Mouse (Mus musculus) MEL (cell line): ENCODE measurements around the gene B4galt1. TPM values are rescaled to one million over a fixed set of nuclear protein-coding genes. Genes with fewer than 3 reads are reported as not detected.
A peak's percentile ranks its signal among the peaks of the same experiment; 100 is the strongest.

Source experiments
- DNase-seq: peaks from one replicate; pipeline ENCODE4 v3.0.0; 2011; ENCODE audit warnings: low read depth, low spot score
- H3K27ac ChIP-seq: 2 replicates; pipeline ENCODE4 v1.5.1; 2012; ENCODE audit warnings: low read depth, mild to moderate bottlenecking, control low read depth, low read length, moderate library complexity; ENCODE audit not compliant: control insufficient read depth
- H3K27me3 ChIP-seq, 2 experiments: fragments of 150-350 bp in 1 of 2; sonication (generic) in 1 of 2; 2 replicates each; pipeline ENCODE4 v1.6.1; 2012; ENCODE audit warnings: low read length in 2 of 2, mild to moderate bottlenecking in 2 of 2, improper control_type of control experiment in 1 of 2, moderate library complexity in 1 of 2; ENCODE audit not compliant: insufficient read depth in 2 of 2, control insufficient read depth in 1 of 2
- H3K36me3 ChIP-seq, 2 experiments: 2 replicates each; pipeline ENCODE4 v1.6.1; 2012 to 2014; ENCODE audit warnings: low read length in 2 of 2, improper control_type of control experiment in 1 of 2, inconsistent platforms in 1 of 2, mild to moderate bottlenecking in 1 of 2; ENCODE audit not compliant: insufficient read depth in 2 of 2, control insufficient read depth in 1 of 2
- H3K4me1 ChIP-seq, 2 experiments: fragments of 150-350 bp in 1 of 2; sonication (generic) in 1 of 2; 2 replicates each; pipeline ENCODE4 v1.6.1; 2012; ENCODE audit warnings: low read length in 2 of 2, improper control_type of control experiment in 1 of 2, mild to moderate bottlenecking in 1 of 2; ENCODE audit not compliant: insufficient read depth in 2 of 2, control insufficient read depth in 1 of 2
- H3K4me3 ChIP-seq, 2 experiments: fragments of 150-350 bp in 1 of 2; sonication (generic) in 1 of 2; 2 replicates each; pipeline ENCODE4 v1.5.1; 2012; ENCODE audit warnings: low read depth in 2 of 2, low read length in 2 of 2, mild to moderate bottlenecking in 2 of 2, moderate library complexity in 2 of 2, control low read depth in 1 of 2, improper control_type of control experiment in 1 of 2; ENCODE audit not compliant: control insufficient read depth in 1 of 2, insufficient read depth in 1 of 2
- H3K79me2 ChIP-seq: 2 replicates; pipeline ENCODE4 v1.6.1; 2012; ENCODE audit warnings: mild to moderate bottlenecking, low read length, moderate library complexity; ENCODE audit not compliant: control insufficient read depth, poor library complexity, insufficient read depth
- H3K9ac ChIP-seq: 2 replicates; pipeline ENCODE4 v1.6.1; 2012; ENCODE audit warnings: low read depth, mild to moderate bottlenecking, control low read depth, low read length, moderate library complexity; ENCODE audit not compliant: control insufficient read depth, poor library complexity, severe bottlenecking
- H3K9me3 ChIP-seq: fragments of 150-350 bp; sonication (generic); replicated peaks from 2 replicates; pipeline ENCODE4 v1.6.1; 2012; ENCODE audit warnings: mild to moderate bottlenecking, low read length, improper control_type of control experiment, moderate library complexity; ENCODE audit not compliant: insufficient read depth
- BHLHE40 ChIP-seq: IDR thresholded peaks from 2 replicates; pipeline ENCODE4 v1.6.1; 2012; ENCODE audit warnings: low read depth, mild to moderate bottlenecking, inconsistent platforms, low read length, improper control_type of control experiment, borderline replicate concordance
- CHD2 ChIP-seq: IDR thresholded peaks from 2 replicates; pipeline ENCODE4 v1.6.1; 2011; ENCODE audit warnings: low read length, improper control_type of control experiment
- CTCF ChIP-seq, 3 experiments: IDR thresholded peaks in 2 of 3; conservative IDR thresholded peaks in 1 of 3; 2 replicates each; pipeline ENCODE4 v1.5.1; 2011 to 2012; ENCODE audit warnings: low read length in 3 of 3, low read depth in 2 of 3, mild to moderate bottlenecking in 2 of 3, improper control_type of control experiment in 1 of 3, inconsistent platforms in 1 of 3, mixed read lengths in 1 of 3, moderate library complexity in 1 of 3; ENCODE audit not compliant: control insufficient read depth in 1 of 3, insufficient read depth in 1 of 3, poor library complexity in 1 of 3, severe bottlenecking in 1 of 3
- E2F4 ChIP-seq: IDR thresholded peaks from 2 replicates; pipeline ENCODE4 v1.6.1; 2011; ENCODE audit warnings: low read depth, low read length, improper control_type of control experiment, borderline replicate concordance
- EP300 ChIP-seq, 2 experiments: IDR thresholded peaks; 2 replicates each; pipeline ENCODE4 v1.6.1; 2011; ENCODE audit warnings: improper control_type of control experiment in 2 of 2, low read length in 2 of 2, low read depth in 1 of 2, mild to moderate bottlenecking in 1 of 2
- ETS1 ChIP-seq: IDR thresholded peaks from 2 replicates; pipeline ENCODE4 v1.6.1; 2012; ENCODE audit warnings: low read depth, mild to moderate bottlenecking, inconsistent platforms, low read length, improper control_type of control experiment, moderate library complexity
- JUND ChIP-seq: IDR thresholded peaks from 2 replicates; pipeline ENCODE4 v1.6.1; 2011; ENCODE audit warnings: low read depth, mild to moderate bottlenecking, improper control_type of control experiment, low read length
- KAT2A ChIP-seq: conservative IDR thresholded peaks from 2 replicates; pipeline ENCODE4 v1.6.1; 2012; ENCODE audit warnings: low read depth, low read length, improper control_type of control experiment, inconsistent platforms
- MAFK ChIP-seq: IDR thresholded peaks from 2 replicates; pipeline ENCODE4 v1.6.1; 2011; ENCODE audit warnings: low read depth, mild to moderate bottlenecking, low read length, improper control_type of control experiment, borderline replicate concordance
- MAX ChIP-seq: IDR thresholded peaks from 2 replicates; pipeline ENCODE4 v1.6.1; 2011; ENCODE audit warnings: low read length, improper control_type of control experiment
- MEF2A ChIP-seq: IDR thresholded peaks from 2 replicates; pipeline ENCODE4 v1.6.1; 2014; ENCODE audit warnings: low read depth, mild to moderate bottlenecking, inconsistent platforms, low read length, improper control_type of control experiment; ENCODE audit not compliant: poor library complexity, insufficient replicate concordance, severe bottlenecking; ENCODE audit errors: extremely low read depth
- POLR2AphosphoS5 ChIP-seq: IDR thresholded peaks from 2 replicates; pipeline ENCODE4 v1.6.1; 2012; ENCODE audit warnings: low read depth, borderline replicate concordance, mild to moderate bottlenecking, inconsistent platforms, low read length, moderate library complexity, mixed read lengths
- SIN3A ChIP-seq: IDR thresholded peaks from 2 replicates; pipeline ENCODE4 v1.6.1; 2012; ENCODE audit warnings: low read length, improper control_type of control experiment, inconsistent platforms
- SMC3 ChIP-seq: IDR thresholded peaks from 2 replicates; pipeline ENCODE4 v1.6.1; 2011; ENCODE audit warnings: low read depth, low read length, improper control_type of control experiment
- TCF12 ChIP-seq: IDR thresholded peaks from 2 replicates; pipeline ENCODE4 v1.6.1; 2014; ENCODE audit warnings: low read depth, mild to moderate bottlenecking, inconsistent platforms, low read length, improper control_type of control experiment, moderate library complexity
- USF1 ChIP-seq: IDR thresholded peaks from 2 replicates; pipeline ENCODE4 v1.6.1; 2014; ENCODE audit warnings: low read depth, mild to moderate bottlenecking, inconsistent platforms, low read length, improper control_type of control experiment, moderate library complexity
- ZKSCAN1 ChIP-seq: IDR thresholded peaks from 2 replicates; pipeline ENCODE4 v1.6.1; 2012; ENCODE audit warnings: low read depth, mild to moderate bottlenecking, inconsistent platforms, low read length, improper control_type of control experiment, moderate library complexity
- ZNF384 ChIP-seq: IDR thresholded peaks from 2 replicates; pipeline ENCODE4 v1.6.1; 2012; ENCODE audit warnings: low read depth, mild to moderate bottlenecking, inconsistent platforms, low read length, improper control_type of control experiment
- polyA plus RNA-seq, 2 experiments: library from polyadenylated mRNA; stranded (reverse) in 1 of 2; unstranded in 1 of 2; fragments of >175 nt in 1 of 2; fragments of >200 nt in 1 of 2; gene quantifications; 2 replicates each; pipeline versions ENCODE4 v1.2.1 to v1.2.4; 2012; ENCODE audit warnings: low replicate concordance in 2 of 2, low read depth in 1 of 2; ENCODE audit not compliant: insufficient read length in 2 of 2, insufficient read depth in 1 of 2, missing spikeins in 1 of 2
- total RNA-seq: library from RNA; depleted of rRNA; stranded (reverse); fragments of 300-350 nt; gene quantifications from 2 replicates; pipeline ENCODE4 v1.2.3, GENCODE M21; 2012

The B4galt1 gene
- total and polyA plus RNA-seq, 3 experiments, result 10.8 to 22.5 TPM; not detected in 1

DNA sequence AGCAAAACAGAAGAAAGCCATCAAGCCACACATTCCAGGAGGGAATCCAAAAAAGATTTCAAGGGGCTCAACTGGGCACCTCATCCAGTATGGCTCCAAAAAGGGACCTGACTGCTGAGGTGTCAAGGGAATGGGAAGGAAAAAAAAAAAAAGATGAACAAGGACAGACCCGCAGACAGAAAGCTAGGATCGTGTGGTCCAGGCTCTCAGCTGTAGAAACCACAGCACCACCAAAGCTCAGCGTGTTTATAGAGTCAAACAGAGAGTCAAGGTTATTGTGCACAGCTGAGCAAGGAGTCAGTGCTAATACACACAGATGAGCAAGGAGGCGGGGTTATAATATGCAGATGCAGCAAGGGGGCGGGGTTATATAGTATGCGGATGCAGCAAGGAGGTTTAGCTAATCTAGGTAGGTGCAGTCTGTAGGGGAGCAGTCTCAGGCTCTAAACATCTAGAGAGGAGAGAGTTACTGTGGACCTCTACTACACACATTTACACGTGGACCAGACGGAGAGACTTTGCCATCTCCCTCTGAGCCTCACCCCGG is 68.1 kb downstream of the B4galt1 start:
- Histone ChIP-seq H3K4me1 (peaks cover 8 to 32% of the 10 kb centered on the region in 2 experiments), H3K9me3 (no peaks in the 10 kb centered on the region), H3K27me3 (no peaks in the 10 kb centered on the region), H3K27ac (no peak overlapping the region), H3K36me3 (peaks cover 0 to 33% of the 10 kb centered on the region in 2 experiments; a peak in 2 of 4 replicates), H3K9ac (no peak overlapping the region), H3K79me2 (no peaks in the 10 kb centered on the region), H3K4me3 (no peak overlapping the region)
- TF ChIP-seq E2F4 (no peak), SMC3 (no peak), MAX (no peak), MAFK (no peak), MEF2A (no peak), ZNF384 (no peak), CHD2 (no peak), JUND (no peak), EP300 (IDR thresholded peaks at IDR 0.05; ENCODE audit: low read depth in 1 of 2, low read length in 2 of 2) (no peak), USF1 (no peak), TCF12 (no peak), ZKSCAN1 (no peak), POLR2AphosphoS5 (no peak), CTCF (IDR thresholded peaks at IDR 0.05 in 2 of 3, conservative IDR thresholded peaks at IDR 0.05 in 1 of 3; ENCODE audit: control insufficient read depth in 1 of 3, insufficient read depth in 1 of 3, low read depth in 2 of 3, low read length in 3 of 3, poor library complexity in 1 of 3, severe bottlenecking in 1 of 3) (no peak), ETS1 (no peak), BHLHE40 (no peak), KAT2A (no peak), SIN3A (no peak)
- DNase-seq, result peak; percentile 69

DNA sequence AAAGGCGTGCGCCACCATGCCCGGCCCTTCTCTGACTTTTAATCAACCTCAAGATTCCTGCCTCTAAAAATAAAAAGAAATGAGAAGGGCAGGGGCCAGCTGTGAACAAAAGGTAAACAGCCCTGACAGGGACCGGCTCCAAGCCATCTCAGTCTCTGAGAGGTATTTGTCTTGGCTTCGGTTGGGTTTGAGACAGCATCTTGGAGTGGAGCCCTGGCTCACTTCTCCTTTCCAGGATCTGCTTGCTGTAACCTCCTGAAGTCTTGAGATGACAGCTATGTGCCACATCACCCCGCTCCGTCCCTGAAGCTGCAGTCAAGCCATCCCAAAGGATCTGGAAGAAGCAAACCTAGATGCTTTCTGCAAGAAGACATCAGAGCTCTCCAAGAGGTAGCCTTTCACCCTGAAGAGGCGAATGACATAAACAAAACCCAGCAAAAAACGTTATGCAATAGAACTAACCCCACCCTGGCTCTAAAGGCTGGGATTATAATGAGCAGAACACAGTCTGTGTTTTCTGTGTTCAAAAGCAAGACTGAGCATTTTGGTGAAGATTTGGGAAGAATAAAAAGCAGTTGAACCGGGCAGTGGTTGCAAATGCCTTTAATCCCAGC is 69.1 kb downstream of the B4galt1 start:
- no peak overlapping the region for H3K27ac ChIP-seq
- TF ChIP-seq SIN3A, result 0 out of 2 replicates have a peak, but pooled peaks have one; percentile 16
- peak; percentile 18; the same call in 1 of the 2 replicates for TF ChIP-seq ETS1
- TF ChIP-seq MEF2A, result no peak
- TF ChIP-seq JUND, result no peak
- TF ChIP-seq POLR2AphosphoS5, result no peak
- TF ChIP-seq, all 39 proteins: peak for 2
- H3K9me3 ChIP-seq, result no peaks in the 10 kb centered on the region

More for the DNA sequence above, 69.1 kb downstream of the B4galt1 start:
- Histone ChIP-seq H3K79me2 (no peaks in the 10 kb centered on the region), H3K27me3 (no peaks in the 10 kb centered on the region), H3K9ac (no peak overlapping the region), H3K4me1 (peaks cover 8 to 38% of the 10 kb centered on the region in 2 experiments), H3K36me3 (peaks cover 0 to 41% of the 10 kb centered on the region in 2 experiments; a peak in 2 of 4 replicates), H3K4me3 (no peak overlapping the region)
- DNase-seq, result peak; percentile 74
